Mouse (Mus musculus): ENCODE data around the gene Tmem60. TPM values are rescaled to one million over a fixed set of nuclear protein-coding genes. Genes with fewer than 3 reads are reported as not detected.

Gene Tmem60
- polyA plus RNA-seq, 1 experiment from 2014 or later: 30.1 TPM

GRCm38 (mm10) chr5:20864216-20864969 lies 17.6 kb upstream of the Tmem60 start:
- ChIA-PET CTCF (interaction anchor here (1.4 to 1.7 kb wide), 2 partner anchors 9 to 11 kb away, joined by 4 to 7 read pairs; no protein-coding TSS in a partner anchor), POLR2A (interaction anchor here (0.8 to 1.4 kb wide), 2 partner anchors 7 to 16 kb away, joined by 3 read pairs; no protein-coding TSS in a partner anchor)
- DNase-seq (ENCODE audit: low read depth, low spot score) (no peak), ATAC-seq (no peak)
- TF ChIP-seq CTCF (IDR thresholded peaks at IDR 0.05): no peak
- in situ Hi-C loops (cut with MboI; ENCODE audit: low pct_unique_long_range_greater_than_20kb): no loop called here
- no peaks in the 10 kb centered on the region for H3K27me3 ChIP-seq

GRCm38 (mm10) chr5:20865193-20865755 lies 16.7 kb upstream of the Tmem60 start:
- POLR2A ChIA-PET: interaction anchor here (0.7 kb wide), 1 partner anchor 20 kb away, joined by 4 read pairs; no protein-coding TSS in a partner anchor
- CTCF ChIA-PET: no interaction called here
- TF ChIP-seq CTCF (IDR thresholded peaks at IDR 0.05): no peak
- ATAC-seq (no peak), DNase-seq (ENCODE audit: low read depth, low spot score) (no peak)
- no peaks in the 10 kb centered on the region for H3K27me3 ChIP-seq
- in situ Hi-C loops (cut with MboI; ENCODE audit: low pct_unique_long_range_greater_than_20kb): no loop called here

GRCm38 (mm10) chr5:20873146-20873545 lies 8.8 kb upstream of the Tmem60 start:
- no peak for TF ChIP-seq CTCF (IDR thresholded peaks at IDR 0.05)
- POLR2A ChIA-PET: no interaction called here
- no peaks in the 10 kb centered on the region for H3K27me3 ChIP-seq
- CTCF ChIA-PET: interaction anchor here (0.9 to 1.4 kb wide), 3 partner anchors 9 to 21 kb away, joined by 3 to 4 read pairs (median 4); no protein-coding TSS in a partner anchor
- in situ Hi-C loops (cut with MboI; ENCODE audit: low pct_unique_long_range_greater_than_20kb): no loop called here
- no peak for DNase-seq (ENCODE audit: low read depth, low spot score)
- no peak for ATAC-seq

GRCm38 (mm10) chr5:20876934-20877426 lies 5.0 kb upstream of the Tmem60 start:
- TF ChIP-seq CTCF (IDR thresholded peaks at IDR 0.05): no peak
- POLR2A ChIA-PET: no interaction called here
- DNase-seq (ENCODE audit: low read depth, low spot score) (no peak), ATAC-seq (no peak)
- in situ Hi-C loops (cut with MboI; ENCODE audit: low pct_unique_long_range_greater_than_20kb): no loop called here
- CTCF ChIA-PET: interaction anchor here (1.2 kb wide), 1 partner anchor 8 kb away, joined by 3 read pairs; no protein-coding TSS in a partner anchor
- no peaks in the 10 kb centered on the region for H3K27me3 ChIP-seq

GRCm38 (mm10) chr5:20880386-20880785 lies 1.6 kb upstream of the Tmem60 start:
- no peak for TF ChIP-seq CTCF (IDR thresholded peaks at IDR 0.05)
- POLR2A ChIA-PET: no interaction called here
- in situ Hi-C loops (cut with MboI; ENCODE audit: low pct_unique_long_range_greater_than_20kb): loop anchor here (10.0 kb wide), 1 partner anchor 176 kb away; no protein-coding TSS in a partner anchor
- DNase-seq (ENCODE audit: low read depth, low spot score) (no peak), ATAC-seq (no peak)
- CTCF ChIA-PET: no interaction called here
- no peaks in the 10 kb centered on the region for H3K27me3 ChIP-seq

GRCm38 (mm10) chr5:20880797-20881775 lies 905 bp upstream of the Tmem60 start:
- CTCF ChIA-PET: interaction anchor here (1.0 kb wide), 1 partner anchor 9 kb away, joined by 4 read pairs; no protein-coding TSS in a partner anchor
- POLR2A ChIA-PET: interaction anchor here (1.5 kb wide), 1 partner anchor 70 kb away, joined by 6 read pairs; no protein-coding TSS in a partner anchor
- in situ Hi-C loops (cut with MboI; ENCODE audit: low pct_unique_long_range_greater_than_20kb): loop anchor here (10.0 kb wide), 1 partner anchor 176 kb away; no protein-coding TSS in a partner anchor
- ATAC-seq (peak; percentile 12), DNase-seq (ENCODE audit: low read depth, low spot score) (no peak)
- no peak for TF ChIP-seq CTCF (IDR thresholded peaks at IDR 0.05)
- H3K27me3 ChIP-seq: no peaks in the 10 kb centered on the region

- CTCF ChIA-PET: interaction anchor here (0.9 to 1.6 kb wide), 4 partner anchors 12 to 46 kb away, joined by 3 to 4 read pairs (median 3); no protein-coding TSS in a partner anchor
- POLR2A ChIA-PET: no interaction called here
- in situ Hi-C loops (cut with MboI; ENCODE audit: low pct_unique_long_range_greater_than_20kb): loop anchor here (10.0 kb wide), 1 partner anchor 179 kb away; no protein-coding TSS in a partner anchor
- ATAC-seq: no peak
- H3K27me3 ChIP-seq: no peaks in the 10 kb centered on the region
- TF ChIP-seq CTCF (IDR thresholded peaks at IDR 0.05): no peak
- no peak for DNase-seq (ENCODE audit: low read depth, low spot score)
These were observed 2.1 kb downstream of the Tmem60 start for GRCm38 (mm10) chr5:20884036-20884620.

- in situ Hi-C loops (cut with MboI; ENCODE audit: low pct_unique_long_range_greater_than_20kb): no loop called here
- ChIA-PET POLR2A (no interaction called here), CTCF (interaction anchor here (1.9 kb wide), 1 partner anchor 15 kb away, joined by 5 read pairs; no protein-coding TSS in a partner anchor)
- no peaks in the 10 kb centered on the region for H3K27me3 ChIP-seq
- no peak for TF ChIP-seq CTCF (IDR thresholded peaks at IDR 0.05)
- no peak for ATAC-seq
- DNase-seq (ENCODE audit: low read depth, low spot score): no peak
These were observed 15.6 kb downstream of the Tmem60 start for GRCm38 (mm10) chr5:20897446-20898167.

- in situ Hi-C loops (cut with MboI; ENCODE audit: low pct_unique_long_range_greater_than_20kb): loop anchor here (25.0 kb wide), 1 partner anchor 508 kb away; the partner anchor contains the start of genes Ccdc146 and Fam185a
- POLR2A ChIA-PET: no interaction called here
- ATAC-seq: no peak
These were observed 22.7 kb downstream of the Tmem60 start for GRCm38 (mm10) chr5:20904647-20905046.

More at GRCm38 (mm10) chr5:20904647-20905046, 22.7 kb downstream of the Tmem60 start:
- H3K27me3 ChIP-seq: no peaks in the 10 kb centered on the region
- TF ChIP-seq CTCF (IDR thresholded peaks at IDR 0.05): no peak
- DNase-seq (ENCODE audit: low read depth, low spot score): no peak
- CTCF ChIA-PET: interaction anchor here (2.7 kb wide), 1 partner anchor 16 kb away, joined by 6 read pairs; no protein-coding TSS in a partner anchor
